Mouse (Mus musculus) hindbrain, embryonic 13.5 days (tissue): ENCODE results near the gene Cyp3a57. TPM values are rescaled to one million over a fixed set of nuclear protein-coding genes. Genes with fewer than 3 reads are reported as not detected.
"Not testable (repeated sequence)": the region's sequence is repeated elsewhere in the genome, so short reads cannot be mapped to it uniquely, and the experiment has no call there.

ENCODE experiments used
- ATAC-seq: fragments of 200-750 bp; cut with Nextera tagmentation; 2 replicates; pipeline ENCODE4 v1.8.0; 2017; ENCODE audit warnings: moderate TSS enrichment; ENCODE audit not compliant: low FRiP score
- H3K27ac ChIP-seq: fragments of 300-500 bp; sonication (generic); 2 replicates; pipeline ENCODE4 v1.5.1; 2015; ENCODE audit warnings: inconsistent platforms, mild to moderate bottlenecking, moderate library complexity
- H3K27me3 ChIP-seq: fragments of 300-500 bp; sonication (generic); 2 replicates; pipeline ENCODE4 v1.6.1; 2015; ENCODE audit warnings: mild to moderate bottlenecking, inconsistent platforms
- H3K36me3 ChIP-seq: fragments of 300-500 bp; sonication (generic); 2 replicates; pipeline ENCODE4 v1.6.1; 2015; ENCODE audit warnings: mild to moderate bottlenecking, inconsistent platforms
- H3K4me1 ChIP-seq: fragments of 300-500 bp; sonication (generic); replicated peaks from 2 replicates; pipeline ENCODE4 v1.6.1; 2015; ENCODE audit warnings: inconsistent platforms
- H3K4me2 ChIP-seq: fragments of 300-500 bp; sonication (generic); 2 replicates; pipeline ENCODE4 v1.6.1; 2015; ENCODE audit warnings: inconsistent platforms, mild to moderate bottlenecking, moderate library complexity
- H3K4me3 ChIP-seq: fragments of 300-500 bp; sonication (generic); 2 replicates; pipeline ENCODE4 v1.5.1; 2015; ENCODE audit warnings: mild to moderate bottlenecking, inconsistent platforms
- H3K9ac ChIP-seq: fragments of 300-500 bp; sonication (generic); 2 replicates; pipeline ENCODE4 v1.6.1; 2015; ENCODE audit warnings: mild to moderate bottlenecking, inconsistent platforms
- H3K9me3 ChIP-seq: fragments of 300-500 bp; sonication (generic); 2 replicates; pipeline ENCODE4 v1.6.1; 2016; ENCODE audit warnings: inconsistent platforms
- WGBS: fragments of 180-500 bp; shearing (Covaris S2); methylation state at CpG from one replicate; pipeline ENCODE4 v1.1.7; 2015; 5-methylcytosine and 5-hydroxymethylcytosine counted together
- polyA plus RNA-seq: library from polyadenylated mRNA; unstranded; fragments of >200 nt; fragmentation: Nextera tagmentation; extraction: Ambion mirVana; gene quantifications from 2 replicates; pipeline ENCODE4 v1.2.1, GENCODE M21; 2015

Cyp3a57 gene
- not detected in 2 replicates for polyA plus RNA-seq

DNA sequence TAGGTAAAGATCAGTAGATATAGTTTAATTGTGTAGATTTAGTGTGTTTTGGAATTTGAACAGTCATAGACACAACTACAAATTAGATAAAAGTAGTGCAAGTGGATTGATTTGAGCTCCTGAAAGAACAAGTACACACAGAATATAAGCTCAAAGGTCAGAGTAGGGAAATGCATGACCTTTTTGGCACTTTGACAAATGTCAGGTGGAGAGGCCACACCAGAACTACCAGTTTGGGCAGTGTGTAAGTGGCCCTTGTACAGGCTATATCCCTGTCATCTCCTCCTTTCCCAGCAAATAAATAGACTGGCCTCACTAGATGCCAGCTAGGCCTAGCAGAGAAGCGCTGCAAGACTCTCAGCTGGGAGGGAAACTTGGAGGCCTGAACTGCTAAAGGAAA is at the start of gene Cyp3a57:
Gene Cyp3a57 (plus strand): TSS at position 339 of the 400 bp plus-strand sequence.
- Histone ChIP-seq H3K9ac (no peak within 1 kb of the TSS), H3K9me3 (peaks cover 6% of the 10 kb centered on the region; the same call in 1 of the 2 replicates), H3K36me3 (no peaks in the 10 kb centered on the region), H3K4me1 (no peaks in the 10 kb centered on the region), H3K4me3 (no peak within 1 kb of the TSS), H3K4me2 (no peak within 1 kb of the TSS), H3K27me3 (no peaks in the 10 kb centered on the region), H3K27ac (no peak within 1 kb of the TSS)
- no peak for ATAC-seq
- 90% methylated on average over 1 of the region's 1 CpGs for WGBS

DNA sequence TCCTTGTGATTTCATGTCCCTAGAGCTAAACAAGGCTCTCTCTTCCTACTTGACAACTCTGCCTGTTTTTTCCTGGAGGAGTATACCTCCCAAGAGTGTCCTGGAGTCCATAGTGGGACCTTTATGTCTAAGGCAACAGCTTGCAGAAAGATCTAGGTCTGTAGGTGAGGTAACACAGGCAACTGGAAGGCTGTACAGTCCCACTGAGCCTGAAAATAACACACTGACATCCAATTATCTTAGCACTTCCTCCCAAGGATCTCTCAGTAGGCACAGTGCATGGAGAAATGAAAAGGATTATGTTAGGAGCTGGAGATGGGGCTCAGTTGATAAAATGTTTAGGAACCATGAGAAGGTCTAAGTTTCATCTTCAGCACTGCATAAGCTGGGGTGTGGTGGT is 44.6 kb upstream of the Cyp3a57 start:
- H3K36me3 ChIP-seq: 0 out of 2 replicates have a peak, but pooled peaks cover 1% of the 10 kb centered on the region
- H3K27me3 ChIP-seq: no peaks in the 10 kb centered on the region
- no peaks in the 10 kb centered on the region for H3K4me1 ChIP-seq
- H3K4me2 ChIP-seq: no peak overlapping the region
- no peaks in the 10 kb centered on the region; the same call in 1 of the 2 replicates for H3K9me3 ChIP-seq
- no peak overlapping the region for H3K27ac ChIP-seq
- ATAC-seq: no peak
- no peak overlapping the region for H3K4me3 ChIP-seq
- H3K9ac ChIP-seq: no peak overlapping the region

DNA sequence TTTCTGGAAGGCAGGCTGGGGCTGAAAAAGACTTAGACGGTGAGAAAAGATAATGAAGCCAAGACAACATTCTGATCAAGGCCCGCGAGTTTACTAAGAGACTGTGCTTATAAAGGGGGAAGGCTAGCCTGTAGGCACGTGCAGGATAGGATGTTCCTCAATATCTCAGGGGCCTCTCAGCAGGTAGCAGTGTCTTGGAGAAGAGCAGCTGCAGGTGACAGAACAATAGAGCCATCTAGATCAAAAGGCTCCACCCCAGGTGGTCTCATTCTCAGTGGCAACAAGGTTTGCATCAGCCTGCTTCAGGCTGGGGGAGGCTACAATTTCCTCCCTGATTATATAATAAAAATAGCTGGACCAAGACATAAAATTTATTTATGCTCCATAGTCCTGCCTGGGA is 43.3 kb upstream of the Cyp3a57 start:
- not testable (repeated sequence) for H3K36me3 ChIP-seq, ATAC-seq
- WGBS: 66% methylated on average over 4 of the region's 4 CpGs

DNA sequence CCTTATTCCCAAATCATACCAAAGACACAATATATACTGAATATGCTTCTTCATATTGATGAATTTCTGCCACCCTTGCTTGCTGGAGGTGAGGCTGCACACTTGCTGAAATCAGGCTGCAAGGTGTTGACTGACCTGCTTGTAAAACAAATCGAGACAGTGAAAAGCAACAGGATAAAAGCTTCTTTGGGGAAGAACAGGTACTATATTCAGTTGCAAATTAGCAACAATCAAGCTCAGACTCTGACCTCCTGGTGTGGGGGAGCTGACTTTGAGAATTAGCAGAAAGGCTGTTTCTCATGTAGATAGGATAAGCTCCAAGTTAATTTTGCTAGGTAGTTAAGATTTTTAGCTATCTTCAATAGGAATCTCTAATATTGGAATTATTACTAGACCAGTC is 42.7 kb upstream of the Cyp3a57 start:
- Histone ChIP-seq H3K4me2 (no peak overlapping the region), H3K27ac (no peak overlapping the region), H3K4me1 (no peaks in the 10 kb centered on the region), H3K4me3 (no peak overlapping the region), H3K9me3 (no peaks in the 10 kb centered on the region; the same call in 1 of the 2 replicates), H3K27me3 (no peaks in the 10 kb centered on the region), H3K36me3 (no peaks in the 10 kb centered on the region), H3K9ac (no peak overlapping the region)
- ATAC-seq: no peak
- WGBS: 76% methylated on average over 1 of the region's 1 CpGs

More for the DNA sequence above, 43.3 kb upstream of the Cyp3a57 start:
- H3K9me3 ChIP-seq, H3K9ac ChIP-seq, H3K4me1 ChIP-seq, H3K27me3 ChIP-seq, H3K4me3 ChIP-seq, H3K27ac ChIP-seq, H3K4me2 ChIP-seq: not testable (repeated sequence)

DNA sequence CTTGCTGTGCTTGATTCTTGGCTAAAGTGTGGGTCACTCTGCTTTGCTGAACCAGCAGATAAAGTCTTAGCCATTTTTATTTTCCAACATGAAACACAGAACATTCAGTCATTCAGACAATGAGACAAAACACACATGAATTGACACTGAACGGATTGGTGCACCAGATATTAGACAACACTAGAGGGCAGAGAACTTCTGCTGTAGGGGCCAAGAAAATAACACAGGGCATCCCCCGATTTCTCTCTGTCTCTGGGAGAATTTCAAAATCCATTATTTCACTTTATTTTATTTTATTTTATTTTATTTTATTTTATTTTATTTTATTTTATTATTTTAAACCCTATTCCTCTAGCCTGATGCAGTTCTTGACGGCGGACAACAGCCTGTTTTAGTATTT is 38.1 kb upstream of the Cyp3a57 start:
- not testable (repeated sequence) for H3K4me3 ChIP-seq, H3K9me3 ChIP-seq, H3K4me1 ChIP-seq, ATAC-seq, H3K9ac ChIP-seq, H3K27me3 ChIP-seq, H3K4me2 ChIP-seq, H3K27ac ChIP-seq, H3K36me3 ChIP-seq
- WGBS: 91% methylated on average over 4 of the region's 4 CpGs

DNA sequence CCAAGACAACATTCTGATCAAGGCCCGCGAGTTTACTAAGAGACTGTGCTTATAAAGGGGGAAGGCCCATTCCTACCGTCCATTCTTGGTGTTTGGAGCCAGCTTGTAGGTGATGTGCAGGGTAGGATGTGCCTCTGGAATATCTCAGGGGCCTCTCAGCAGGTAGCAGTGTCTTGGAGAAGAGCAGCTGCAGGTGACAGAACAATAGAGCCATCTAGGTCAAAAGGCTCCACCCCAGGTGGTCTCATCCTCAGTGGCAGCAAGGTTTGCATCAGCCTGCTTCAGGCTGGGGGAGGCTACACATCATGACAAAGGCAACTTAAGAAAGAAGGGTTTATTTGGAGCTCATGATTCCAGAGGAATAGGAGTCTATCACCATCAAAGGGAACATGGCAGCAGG is 37.3 kb upstream of the Cyp3a57 start:
- not testable (repeated sequence) for H3K9ac ChIP-seq, H3K27ac ChIP-seq, H3K4me1 ChIP-seq, H3K4me3 ChIP-seq, H3K27me3 ChIP-seq, H3K4me2 ChIP-seq, H3K9me3 ChIP-seq, H3K36me3 ChIP-seq, ATAC-seq
- 84% methylated on average over 3 of the region's 3 CpGs for WGBS

DNA sequence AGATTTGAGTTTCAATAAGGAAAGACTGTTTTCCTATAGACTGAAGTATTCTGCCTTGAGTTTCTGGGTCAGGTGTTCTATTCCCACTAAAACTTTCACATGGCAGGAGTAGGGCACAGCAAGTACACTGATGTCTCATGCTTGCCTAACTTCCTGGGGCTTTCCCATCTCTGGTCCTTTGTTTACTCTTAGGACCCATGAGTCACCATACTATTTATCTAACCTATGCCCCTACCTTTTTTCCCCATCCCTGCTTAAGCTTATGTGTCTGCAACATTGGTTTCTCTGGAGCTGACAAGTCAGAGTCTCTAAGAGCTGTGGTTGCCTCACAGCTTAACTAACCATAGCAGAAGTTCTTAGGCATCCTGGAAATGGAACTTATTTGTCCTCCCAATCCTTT is 31.2 kb upstream of the Cyp3a57 start:
- H3K27ac ChIP-seq: no peak overlapping the region
- peaks cover 6% of the 10 kb centered on the region for H3K9me3 ChIP-seq
- H3K9ac ChIP-seq: no peak overlapping the region
- no peaks in the 10 kb centered on the region for H3K36me3 ChIP-seq
- H3K4me1 ChIP-seq: no peaks in the 10 kb centered on the region
- no peaks in the 10 kb centered on the region for H3K27me3 ChIP-seq
- H3K4me2 ChIP-seq: no peak overlapping the region
- no peak overlapping the region for H3K4me3 ChIP-seq
- ATAC-seq: no peak

DNA sequence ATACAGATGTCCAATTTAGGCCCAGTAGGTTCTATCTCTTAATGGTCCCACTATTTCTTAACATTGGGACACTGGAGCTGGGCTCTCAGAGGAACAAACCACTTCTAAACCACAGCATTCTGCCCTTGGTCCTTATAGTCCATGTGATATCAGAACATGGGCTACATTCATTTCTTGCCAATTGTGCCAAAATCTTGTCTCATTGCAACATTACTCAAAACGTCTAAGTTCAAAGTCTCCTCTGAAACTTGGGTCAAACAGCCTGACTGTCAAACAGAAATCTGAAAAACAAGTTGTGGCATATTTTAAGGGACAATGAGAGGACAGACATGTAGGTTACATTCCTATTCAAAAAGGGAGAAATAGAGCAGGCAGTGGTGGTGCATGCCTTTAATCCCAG is 27.9 kb upstream of the Cyp3a57 start:
- 80% methylated on average over 1 of the region's 1 CpGs for WGBS
- no peak for ATAC-seq
- Histone ChIP-seq H3K4me1 (no peaks in the 10 kb centered on the region), H3K27ac (no peak overlapping the region), H3K9me3 (peaks cover 8% of the 10 kb centered on the region), H3K4me2 (no peak overlapping the region), H3K27me3 (no peaks in the 10 kb centered on the region), H3K4me3 (no peak overlapping the region), H3K9ac (no peak overlapping the region), H3K36me3 (no peaks in the 10 kb centered on the region)

DNA sequence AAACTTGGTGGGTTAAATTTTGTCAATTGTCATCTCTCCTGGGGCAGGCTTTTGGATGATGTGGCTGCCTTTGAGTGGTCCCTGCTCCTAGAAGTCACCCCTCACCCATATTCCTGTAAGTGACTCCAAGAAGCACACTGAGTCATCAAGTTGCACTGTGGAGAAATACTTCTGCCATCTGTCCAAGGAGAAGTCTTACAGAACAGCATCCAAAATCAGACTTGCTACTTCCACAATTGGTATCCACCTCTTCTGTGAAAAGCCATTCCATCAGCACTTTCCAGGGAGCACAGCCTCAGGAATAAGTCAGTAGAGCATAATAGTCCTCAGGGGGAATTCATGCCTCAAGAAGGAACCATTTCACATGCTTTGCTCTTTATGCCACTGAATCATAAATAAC is 6.3 kb upstream of the Cyp3a57 start:
- H3K4me3 ChIP-seq, H3K27me3 ChIP-seq, H3K36me3 ChIP-seq, H3K4me2 ChIP-seq, H3K4me1 ChIP-seq, H3K9ac ChIP-seq, H3K9me3 ChIP-seq, ATAC-seq, H3K27ac ChIP-seq: not testable (repeated sequence)

DNA sequence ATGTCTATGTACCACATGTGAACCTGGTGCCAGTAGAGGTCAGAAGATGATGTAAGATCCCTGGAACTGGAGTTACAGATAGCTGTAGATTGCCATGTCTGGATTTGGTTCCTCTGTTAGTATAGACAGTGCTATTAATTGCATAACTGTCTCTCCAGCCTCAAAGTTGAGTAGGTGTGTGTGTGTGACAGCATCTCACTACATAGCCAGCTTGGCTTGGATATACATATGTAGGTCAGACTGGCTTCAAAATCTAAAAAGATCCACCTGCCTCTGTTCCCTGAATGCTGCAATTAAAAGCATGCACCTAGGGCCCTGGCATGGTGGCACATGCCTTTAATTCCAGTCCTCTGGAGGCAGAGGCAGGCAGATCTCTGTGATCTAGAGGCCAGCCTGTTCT is 4.6 kb downstream of the Cyp3a57 start:
- Histone ChIP-seq H3K36me3 (no peaks in the 10 kb centered on the region), H3K4me2 (no peak overlapping the region), H3K27me3 (no peaks in the 10 kb centered on the region), H3K9me3 (peaks cover 8% of the 10 kb centered on the region), H3K4me1 (no peaks in the 10 kb centered on the region), H3K27ac (no peak overlapping the region), H3K9ac (no peak overlapping the region), H3K4me3 (no peak overlapping the region)
- ATAC-seq: no peak

DNA sequence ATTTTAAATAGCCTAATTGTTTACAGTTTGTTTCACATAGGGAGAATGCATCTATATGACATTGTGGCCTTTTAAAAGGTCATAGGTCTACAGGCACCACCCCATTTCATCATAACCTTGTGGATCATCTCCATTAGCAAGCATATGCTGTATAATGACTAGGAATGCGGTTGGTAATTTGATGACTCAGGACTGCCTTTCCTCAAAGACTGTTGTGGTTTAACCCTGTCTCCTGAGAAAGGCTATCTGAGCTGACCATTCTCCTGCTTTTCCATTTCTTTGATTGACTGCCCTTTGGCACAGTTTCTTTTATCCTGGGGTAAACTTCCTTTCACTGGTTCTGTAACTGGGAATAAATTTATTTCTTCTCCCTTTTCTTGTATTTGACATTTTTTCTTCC is 8.0 kb downstream of the Cyp3a57 start:
- 83% methylated on average over 1 of the region's 1 CpGs for WGBS
- Histone ChIP-seq H3K36me3 (no peaks in the 10 kb centered on the region), H3K9me3 (peaks cover 8% of the 10 kb centered on the region), H3K27me3 (no peaks in the 10 kb centered on the region), H3K4me3 (no peak overlapping the region), H3K4me2 (no peak overlapping the region), H3K9ac (no peak overlapping the region), H3K4me1 (no peaks in the 10 kb centered on the region), H3K27ac (no peak overlapping the region)
- no peak for ATAC-seq

DNA sequence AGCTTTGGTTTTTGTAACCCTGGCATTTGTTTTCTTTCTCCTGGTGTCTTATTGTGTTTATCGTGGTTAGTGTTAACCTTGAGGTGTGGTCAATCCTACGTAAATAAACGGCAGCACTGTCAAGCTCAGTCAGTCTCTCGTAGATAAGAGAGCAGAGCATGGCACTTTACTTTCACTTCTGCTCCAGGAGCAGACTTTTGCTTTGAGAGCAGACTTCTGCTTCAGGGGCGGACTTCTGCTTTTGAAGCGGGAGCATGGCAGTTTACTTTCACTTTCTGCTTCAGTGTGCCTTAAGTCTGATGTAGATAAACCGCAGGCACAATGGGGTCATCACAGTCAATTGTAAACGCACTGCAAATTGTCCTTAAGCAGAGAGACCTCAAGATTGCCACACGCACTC is 70.3 kb downstream of the Cyp3a57 start:
- H3K9me3 ChIP-seq: peaks cover 34% of the 10 kb centered on the region
- not testable (repeated sequence) for H3K4me2 ChIP-seq, H3K4me1 ChIP-seq, ATAC-seq, H3K36me3 ChIP-seq, H3K9ac ChIP-seq, H3K4me3 ChIP-seq, H3K27me3 ChIP-seq, H3K27ac ChIP-seq
- WGBS: 92% methylated on average over 9 of the region's 9 CpGs

DNA sequence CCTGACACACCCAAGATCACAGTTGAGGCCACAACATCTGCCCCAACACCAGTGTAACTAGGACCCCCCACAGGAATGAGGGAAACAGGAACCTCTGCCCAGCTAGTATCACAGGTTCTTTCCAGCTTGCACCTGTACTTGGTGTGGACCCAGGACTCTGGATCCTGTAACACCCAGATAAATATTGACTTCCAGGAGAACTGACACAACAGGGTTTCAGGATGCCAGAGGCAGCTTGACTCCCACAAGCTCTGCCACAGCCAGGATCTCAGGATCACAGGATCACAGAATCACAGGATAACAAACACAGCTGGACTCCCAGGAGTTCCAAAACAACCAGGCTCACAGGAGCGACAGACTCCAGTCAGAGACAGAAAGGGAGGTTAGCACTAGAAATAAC is 77.2 kb downstream of the Cyp3a57 start:
- H3K4me2 ChIP-seq: no peak overlapping the region
- H3K36me3 ChIP-seq: no peaks in the 10 kb centered on the region
- no peak for ATAC-seq
- no peak overlapping the region for H3K27ac ChIP-seq
- no peak overlapping the region for H3K4me3 ChIP-seq
- 55% methylated on average over 1 of the region's 1 CpGs for WGBS
- no peak overlapping the region for H3K9ac ChIP-seq
- no peaks in the 10 kb centered on the region for H3K4me1 ChIP-seq
- peaks cover 10% of the 10 kb centered on the region; the same call in 1 of the 2 replicates for H3K9me3 ChIP-seq
- no peaks in the 10 kb centered on the region for H3K27me3 ChIP-seq

DNA sequence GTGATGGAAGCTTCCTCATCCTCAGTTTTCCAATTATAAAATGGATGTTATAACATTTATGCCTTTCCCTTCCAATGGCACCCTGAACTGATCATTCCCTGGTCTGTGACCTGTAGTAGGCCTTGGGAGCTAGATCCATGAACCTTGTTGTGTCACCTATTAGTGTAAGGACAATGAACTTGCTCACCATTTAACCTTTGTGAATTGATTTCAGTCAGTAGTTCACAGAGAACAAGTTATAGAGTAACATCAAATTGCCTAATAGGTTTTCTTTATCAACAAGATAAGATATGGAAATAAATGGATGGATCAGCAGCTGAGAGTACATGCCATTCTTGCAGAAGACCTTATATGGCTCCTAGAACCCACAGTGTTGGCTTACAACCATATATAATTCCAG is 85.9 kb downstream of the Cyp3a57 start:
- Histone ChIP-seq H3K27ac (no peak overlapping the region), H3K36me3 (no peaks in the 10 kb centered on the region), H3K4me3 (no peak overlapping the region), H3K9ac (no peak overlapping the region), H3K9me3 (peaks cover 22% of the 10 kb centered on the region), H3K27me3 (no peaks in the 10 kb centered on the region), H3K4me1 (no peaks in the 10 kb centered on the region), H3K4me2 (no peak overlapping the region)
- no peak for ATAC-seq
